Mouse (Mus musculus): ENCODE data around the gene Exosc6.
"Not testable (repeated sequence)": the region's sequence is repeated elsewhere in the genome, so short reads cannot be mapped to it uniquely, and the experiment has no call there.

The Exosc6 gene

DNA sequence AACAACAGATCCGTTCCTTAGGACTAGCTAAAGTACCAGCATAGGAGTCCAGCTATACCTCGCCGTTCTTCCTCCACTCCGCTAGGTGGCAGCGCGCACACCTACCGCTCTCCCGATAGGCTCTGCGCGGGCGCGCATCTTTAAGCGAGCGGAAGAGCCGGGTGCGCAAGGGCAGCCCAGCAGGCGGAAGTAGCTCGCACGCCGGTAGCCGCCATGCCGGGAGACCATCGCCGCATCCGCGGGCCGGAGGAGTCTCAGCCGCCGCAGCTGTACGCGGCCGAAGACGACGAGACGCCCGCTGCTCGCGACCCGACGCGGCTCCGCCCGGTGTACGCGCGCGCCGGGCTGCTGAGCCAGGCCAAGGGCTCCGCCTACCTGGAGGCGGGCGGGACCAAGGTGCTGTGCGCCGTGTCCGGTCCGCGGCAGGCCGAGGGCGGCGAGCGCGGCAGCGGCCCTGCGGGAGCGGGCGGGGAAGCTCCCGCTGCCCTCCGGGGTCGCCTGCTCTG, at the start of gene Exosc6:
Exosc6 (plus strand) TSS at position 182 of the 506 bp plus-strand sequence.
- DNase-seq (ENCODE audit: low read depth): peak; percentile 98

DNA sequence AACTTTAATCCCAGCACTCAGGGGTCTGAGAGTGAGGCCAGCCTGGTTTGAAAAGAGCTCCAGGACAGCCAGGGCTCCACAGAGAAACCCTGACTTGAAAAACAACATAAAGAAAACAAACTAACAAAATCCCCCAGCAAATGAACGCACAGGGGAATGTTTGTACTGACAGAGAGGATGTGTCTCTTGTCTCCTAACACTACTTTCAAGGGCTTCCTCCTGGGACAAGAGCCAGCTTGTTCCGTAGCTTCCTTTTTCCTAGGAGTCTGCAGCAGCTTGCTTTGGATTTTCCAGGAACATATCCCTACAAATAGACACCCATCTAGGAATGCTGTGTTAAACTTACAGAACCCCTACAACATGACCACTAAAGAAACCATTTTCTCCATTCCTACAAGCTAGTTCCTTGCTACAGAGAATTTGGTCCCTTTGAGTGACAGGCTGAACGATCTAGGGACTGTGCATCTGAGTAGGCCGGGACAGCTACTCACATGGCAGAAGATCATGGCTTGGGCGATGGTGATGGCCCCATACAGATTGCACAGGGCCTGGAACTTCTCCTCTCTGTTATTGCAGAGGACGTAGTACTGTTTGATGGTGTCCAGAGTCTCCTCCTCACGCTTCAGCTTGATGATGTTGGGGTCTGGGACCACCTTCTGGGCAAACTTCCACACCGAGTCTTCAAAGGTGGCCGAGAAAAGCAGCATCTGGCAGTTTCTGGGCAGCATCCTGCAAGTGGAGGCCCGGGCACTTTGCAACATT, 45.7 kb upstream of the Exosc6 start:
- not testable (repeated sequence) for DNase-seq (ENCODE audit: low read depth)

- DNase-seq (ENCODE audit: low read depth): not testable (repeated sequence)
Observed at GRCm38 (mm10) chr8:111026609-111027008, 29.5 kb upstream of the Exosc6 start.

- peak; percentile 80 for DNase-seq (ENCODE audit: low read depth)
Observed at GRCm38 (mm10) chr8:111027391-111027937, 28.7 kb upstream of the Exosc6 start.

GRCm38 (mm10) chr8:111029589-111029988, 26.6 kb upstream of the Exosc6 start:
- no peak for DNase-seq (ENCODE audit: low read depth)

DNA sequence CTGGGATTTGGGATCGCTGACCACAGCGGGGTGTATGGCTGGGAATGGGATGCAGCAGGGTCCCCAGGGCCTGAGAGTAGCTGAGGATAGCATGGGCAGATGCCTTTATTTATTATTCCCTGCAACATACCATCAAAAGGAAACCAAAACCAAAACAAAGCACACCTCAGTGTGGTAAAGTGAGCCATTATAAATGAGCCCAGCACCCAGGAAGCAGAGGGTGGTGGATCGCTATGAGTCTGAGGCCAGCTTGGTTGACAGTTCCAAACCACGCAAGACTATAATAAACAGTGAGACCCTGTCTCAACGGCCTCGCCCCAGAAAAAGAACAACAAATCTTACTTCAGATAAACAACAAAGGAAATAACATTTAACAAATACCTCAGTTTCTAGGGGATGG, 26.1 kb upstream of the Exosc6 start:
- DNase-seq (ENCODE audit: low read depth): no peak

- DNase-seq (ENCODE audit: low read depth): no peak
Observed at GRCm38 (mm10) chr8:111031572-111031971, 24.6 kb upstream of the Exosc6 start, which contains the start of gene Ddx19b. Gene Ddx19b, minus strand, starts transcription at chr8:111031751.

DNA sequence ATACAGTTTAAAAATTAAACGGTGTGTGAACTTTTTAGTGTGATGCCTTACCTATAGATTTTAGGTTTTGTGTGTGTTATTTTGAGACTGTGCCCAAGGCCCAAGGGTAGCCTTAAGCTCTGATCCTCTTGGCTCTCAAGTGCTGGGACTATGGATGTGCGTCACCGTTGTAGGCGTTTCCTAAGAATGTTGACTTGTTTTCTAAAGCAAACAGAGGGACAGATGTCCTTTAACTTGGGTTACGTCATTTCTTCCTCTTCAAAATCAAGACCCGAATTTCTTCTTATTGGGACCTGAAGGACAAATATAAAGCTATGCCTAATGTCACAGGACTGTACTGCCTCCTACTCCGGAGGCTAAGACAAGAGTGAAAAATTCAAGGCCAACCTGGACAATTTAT, 23.2 kb upstream of the Exosc6 start, which contains the start of gene Aars:
Aars (plus strand) TSS at position 229 of the 400 bp plus-strand sequence.
- no peak for DNase-seq (ENCODE audit: low read depth)

DNA sequence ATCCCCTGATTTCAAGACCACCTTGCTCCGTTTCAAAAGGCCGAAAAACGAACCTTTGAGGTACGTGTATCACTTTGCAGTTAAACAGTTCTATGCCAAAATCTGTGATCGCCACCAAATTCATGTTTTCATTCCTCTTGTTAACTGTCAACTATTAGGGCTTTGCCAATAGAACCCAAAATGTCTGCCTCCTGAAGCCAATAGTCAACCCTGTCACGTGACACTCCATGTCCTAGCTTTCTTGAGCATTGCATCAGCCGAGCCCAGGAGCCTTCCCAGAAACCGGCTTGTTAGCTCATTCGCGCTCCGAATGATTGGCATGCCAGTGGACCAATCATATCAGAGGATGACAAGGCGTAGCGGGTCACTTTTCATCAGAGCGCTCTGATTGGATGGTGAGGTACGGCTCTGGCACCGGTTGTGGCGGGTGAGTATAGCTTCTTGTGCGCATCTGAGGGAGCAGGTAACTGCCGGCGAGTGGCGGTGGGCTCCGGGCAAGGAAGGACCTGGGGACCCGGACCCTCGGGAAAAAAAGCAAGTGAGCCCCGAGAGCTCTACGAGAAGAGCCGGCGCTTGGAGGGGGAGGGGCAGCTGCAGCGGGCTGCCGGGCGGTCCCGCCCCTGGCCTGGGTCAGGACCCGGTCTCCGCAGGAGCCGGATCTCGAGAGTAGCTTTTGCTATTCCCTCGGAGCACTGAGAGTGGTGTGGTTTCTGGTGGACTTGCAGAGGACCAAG, 22.5 kb upstream of the Exosc6 start:
- peak; percentile 100 for DNase-seq (ENCODE audit: low read depth)

- peak; percentile 62 for DNase-seq (ENCODE audit: low read depth)
Observed at GRCm38 (mm10) chr8:111034276-111034675, 21.9 kb upstream of the Exosc6 start.

GRCm38 (mm10) chr8:111036591-111036990, 19.5 kb upstream of the Exosc6 start:
- DNase-seq (ENCODE audit: low read depth): no peak

- DNase-seq (ENCODE audit: low read depth): no peak
Observed at GRCm38 (mm10) chr8:111042546-111042945, 13.6 kb upstream of the Exosc6 start.

- peak; percentile 40 for DNase-seq (ENCODE audit: low read depth)
Observed at GRCm38 (mm10) chr8:111044003-111044734, 12.0 kb upstream of the Exosc6 start.

GRCm38 (mm10) chr8:111048694-111049093, 7.4 kb upstream of the Exosc6 start:
- DNase-seq (ENCODE audit: low read depth): peak; percentile 57

DNA sequence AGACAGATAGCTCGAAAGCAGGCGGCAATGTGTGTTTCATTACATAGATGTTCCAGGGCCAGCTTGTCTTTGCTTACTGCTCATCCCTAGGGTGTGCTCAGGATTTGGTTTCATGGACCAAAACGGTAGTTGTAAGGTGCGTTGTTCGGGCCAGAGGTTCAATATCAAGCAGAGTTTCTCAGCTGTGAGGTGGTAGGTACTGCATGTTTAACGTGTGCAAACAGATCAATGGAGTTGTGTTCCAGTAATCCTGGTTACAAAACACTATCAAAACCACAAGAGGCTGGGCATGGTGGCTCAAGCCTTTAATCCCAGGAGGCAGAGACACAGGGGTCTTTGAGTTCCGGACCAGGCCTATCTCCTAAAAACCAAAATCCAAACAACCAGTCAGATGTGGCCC, 7.0 kb upstream of the Exosc6 start:
- DNase-seq (ENCODE audit: low read depth): no peak

- peak; percentile 37 for DNase-seq (ENCODE audit: low read depth)
Observed at GRCm38 (mm10) chr8:111053827-111054518, 2.2 kb upstream of the Exosc6 start.

DNA sequence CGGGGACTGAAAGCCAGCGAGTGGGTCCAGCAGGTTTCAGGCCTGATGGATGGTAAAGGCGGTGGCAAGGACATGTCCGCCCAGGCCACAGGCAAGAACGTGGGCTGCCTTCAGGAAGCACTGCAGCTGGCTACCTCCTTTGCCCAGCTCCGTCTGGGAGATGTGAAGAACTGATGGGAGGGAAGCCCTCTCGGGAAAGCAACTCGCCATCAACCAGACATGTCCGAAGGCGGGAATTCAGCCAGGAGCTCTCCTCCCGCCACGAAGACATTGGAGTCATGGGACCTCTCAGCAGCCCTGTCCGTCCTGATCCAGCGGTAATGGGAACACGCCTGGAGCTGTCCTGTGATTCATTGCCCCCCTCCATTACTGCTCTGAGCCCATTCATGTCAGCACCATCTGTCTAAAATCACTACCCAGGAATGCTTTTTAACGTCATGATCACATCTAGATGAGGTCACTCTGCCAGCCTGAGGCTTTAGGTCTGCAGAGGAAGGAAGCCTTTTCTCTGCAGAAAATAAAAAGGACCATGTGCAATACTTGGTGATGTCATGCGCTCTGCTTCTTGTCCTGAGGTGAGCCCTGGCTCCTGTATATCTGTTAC, 1.0 kb upstream of the Exosc6 start:
- DNase-seq (ENCODE audit: low read depth): no peak

DNA sequence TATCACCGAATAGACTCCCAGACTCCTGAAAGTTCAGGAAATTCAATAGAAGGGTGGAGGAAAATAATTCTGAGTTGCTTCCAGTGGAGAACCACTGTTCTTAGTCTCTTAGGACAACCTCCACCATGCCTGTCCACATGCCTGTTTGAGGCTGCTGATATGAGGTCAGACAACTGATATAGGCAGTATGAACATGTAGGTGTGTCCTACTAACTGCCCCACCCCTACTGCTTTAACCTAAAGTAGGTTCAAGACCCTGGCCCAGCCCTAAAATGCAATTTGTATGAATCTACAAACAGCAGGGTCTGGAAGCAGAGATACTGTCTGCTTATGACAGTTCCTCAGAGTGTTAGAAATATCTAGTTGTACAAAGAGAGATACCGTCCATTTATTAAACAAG, 478 bp upstream of the Exosc6 start:
- no peak for DNase-seq (ENCODE audit: low read depth)

GRCm38 (mm10) chr8:111056691-111057293, 653 bp downstream of the Exosc6 start:
- DNase-seq (ENCODE audit: low read depth): peak; percentile 69

DNA sequence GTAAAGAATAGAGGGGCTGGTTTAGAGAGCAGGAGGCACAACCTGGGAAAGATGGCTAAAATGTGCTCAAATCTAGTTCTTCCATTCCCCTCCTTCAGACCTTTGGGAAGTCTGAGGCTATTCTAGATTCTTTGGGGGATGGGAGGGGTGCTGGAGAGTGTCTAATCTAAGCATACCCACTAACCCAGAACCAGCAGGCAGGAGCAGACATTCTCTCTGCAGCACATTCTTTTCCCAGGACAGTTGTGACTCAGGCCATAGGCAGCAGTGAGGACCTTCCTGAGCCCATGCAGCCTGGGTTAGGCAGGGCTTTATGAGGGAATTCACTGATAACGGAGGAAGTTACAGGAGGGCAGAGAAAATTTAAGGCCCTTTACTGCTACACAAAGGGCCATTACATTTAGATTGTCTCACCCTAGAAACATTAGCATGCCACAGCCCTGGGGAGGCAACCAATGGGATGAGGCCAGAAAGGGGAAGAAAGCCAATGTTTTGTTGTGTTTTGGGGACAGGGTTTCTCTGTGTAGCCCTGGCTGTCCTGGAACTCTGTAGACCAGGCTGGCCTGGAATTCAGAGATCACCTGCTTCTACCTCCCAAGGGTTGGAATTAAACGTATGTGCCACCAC, 2.9 kb downstream of the Exosc6 start:
- DNase-seq (ENCODE audit: low read depth): peak; percentile 22
